Mouse (Mus musculus) midbrain, embryonic 14.5 days (tissue): ENCODE results near the gene Ncoa5. TPM values are rescaled to one million over a fixed set of nuclear protein-coding genes. Genes with fewer than 3 reads are reported as not detected.
A peak's percentile ranks its signal among the peaks of the same experiment; 100 is the strongest.

Experiments
- ATAC-seq: fragments of 200-750 bp; cut with Nextera tagmentation; 2 replicates; pipeline ENCODE4 v1.8.0; 2017; ENCODE audit warnings: moderate number of reproducible peaks, moderate library complexity; ENCODE audit not compliant: low FRiP score, low TSS enrichment
- DNase-seq: peaks from one replicate; pipeline ENCODE4 v3.0.0-alpha.2; 2015
- H3K27ac ChIP-seq: fragments of 300-500 bp; sonication (generic); replicated peaks from 2 replicates; pipeline ENCODE4 v1.5.1; 2014; ENCODE audit warnings: mild to moderate bottlenecking, low read depth, low read length, moderate library complexity
- H3K27me3 ChIP-seq: fragments of 300-500 bp; sonication (generic); 2 replicates; pipeline ENCODE4 v1.6.1; 2014; ENCODE audit warnings: low read length, control low read depth, mixed read lengths; ENCODE audit not compliant: control insufficient read depth, insufficient read depth
- H3K36me3 ChIP-seq: fragments of 300-500 bp; sonication (generic); 2 replicates; pipeline ENCODE4 v1.6.1; 2014; ENCODE audit warnings: low read length, control low read depth; ENCODE audit not compliant: control insufficient read depth, insufficient read depth
- H3K4me1 ChIP-seq: fragments of 300-500 bp; sonication (generic); 2 replicates; pipeline ENCODE4 v1.6.1; 2014; ENCODE audit warnings: mild to moderate bottlenecking, antibody characterized with exemption, low read length, control low read depth; ENCODE audit not compliant: control insufficient read depth, insufficient read depth
- H3K4me2 ChIP-seq: fragments of 300-500 bp; sonication (generic); 2 replicates; pipeline ENCODE4 v1.6.1; 2014; ENCODE audit warnings: mild to moderate bottlenecking, low read length, moderate library complexity
- H3K4me3 ChIP-seq: fragments of 300-500 bp; sonication (generic); replicated peaks from 2 replicates; pipeline ENCODE4 v1.5.1; 2014; ENCODE audit warnings: low read depth, low read length
- H3K9ac ChIP-seq: fragments of 300-500 bp; sonication (generic); replicated peaks from 2 replicates; pipeline ENCODE4 v1.6.1; 2014; ENCODE audit warnings: mild to moderate bottlenecking, low read length, moderate library complexity
- H3K9me3 ChIP-seq: fragments of 300-500 bp; sonication (generic); 2 replicates; pipeline ENCODE4 v1.6.1; 2016; ENCODE audit warnings: low read length, control low read depth, mixed read lengths; ENCODE audit not compliant: control insufficient read depth
- WGBS: fragments of 180-500 bp; shearing (Covaris S2); extraction: QIAGEN DNeasy Blood & Tissue Kit; methylation state at CpG from one replicate; pipeline ENCODE4 v1.1.7; 2014; 5-methylcytosine and 5-hydroxymethylcytosine counted together
- polyA plus RNA-seq: library from polyadenylated mRNA; unstranded; fragments of >200 nt; fragmentation: Nextera tagmentation; extraction: Ambion mirVana; gene quantifications from 2 replicates; pipeline ENCODE4 v1.2.1, GENCODE M21; 2014

Ncoa5 gene
- polyA plus RNA-seq, 1 experiment from 2014 or later: 105 TPM

- DNase-seq (no peak), ATAC-seq (no peak)
- 24% methylated on average over 9 of the region's 9 CpGs for WGBS
- peaks cover 4% of the 10 kb centered on the region; the same call in 1 of the 2 replicates for H3K27me3 ChIP-seq
- H3K9ac ChIP-seq: no peak overlapping the region
- no peak overlapping the region for H3K4me2 ChIP-seq
- no peak overlapping the region for H3K27ac ChIP-seq
- no peak overlapping the region for H3K4me3 ChIP-seq
- no peaks in the 10 kb centered on the region for H3K9me3 ChIP-seq
- peaks cover 26% of the 10 kb centered on the region for H3K4me1 ChIP-seq
- H3K36me3 ChIP-seq: no peaks in the 10 kb centered on the region
Measured at GRCm38 (mm10) chr2:165073381-165073781, 38.7 kb upstream of the Ncoa5 start.

GRCm38 (mm10) chr2:165070096-165070816, 35.6 kb upstream of the Ncoa5 start:
- WGBS: 19% methylated on average over 23 of the region's 23 CpGs
- no peaks in the 10 kb centered on the region for H3K36me3 ChIP-seq
- H3K27ac ChIP-seq: no peak overlapping the region
- H3K4me3 ChIP-seq: no peak overlapping the region
- no peaks in the 10 kb centered on the region for H3K9me3 ChIP-seq
- peak overlapping the region; percentile 24; the same call in 1 of the 2 replicates for H3K9ac ChIP-seq
- ATAC-seq (0 out of 2 replicates have a peak, but pooled peaks have one; percentile 8), DNase-seq (peak; percentile 88)
- peaks cover 4% of the 10 kb centered on the region; the same call in 1 of the 2 replicates for H3K27me3 ChIP-seq
- peaks cover 3% of the 10 kb centered on the region; the same call in 1 of the 2 replicates for H3K4me1 ChIP-seq
- H3K4me2 ChIP-seq: peak overlapping the region; percentile 30

- H3K27ac ChIP-seq: no peak overlapping the region
- H3K4me1 ChIP-seq: peaks cover 3% of the 10 kb centered on the region; the same call in 1 of the 2 replicates
- H3K36me3 ChIP-seq: no peaks in the 10 kb centered on the region
- H3K27me3 ChIP-seq: no peaks in the 10 kb centered on the region; the same call in 1 of the 2 replicates
- H3K4me2 ChIP-seq: no peak overlapping the region
- no peak overlapping the region for H3K4me3 ChIP-seq
- H3K9ac ChIP-seq: no peak overlapping the region
- no peaks in the 10 kb centered on the region for H3K9me3 ChIP-seq
- DNase-seq (no peak), ATAC-seq (no peak)
- 77% methylated on average over 2 of the region's 2 CpGs for WGBS
Measured at GRCm38 (mm10) chr2:165068806-165069205, 34.1 kb upstream of the Ncoa5 start.

- 69% methylated on average over 7 of the region's 7 CpGs for WGBS
- Histone ChIP-seq H3K27ac (no peak overlapping the region), H3K9me3 (no peaks in the 10 kb centered on the region), H3K9ac (no peak overlapping the region), H3K4me2 (no peak overlapping the region), H3K4me1 (no peaks in the 10 kb centered on the region), H3K4me3 (no peak overlapping the region), H3K27me3 (no peaks in the 10 kb centered on the region), H3K36me3 (no peaks in the 10 kb centered on the region)
- ATAC-seq: no peak
- no peak for DNase-seq
Measured at GRCm38 (mm10) chr2:165064489-165064888, 29.8 kb upstream of the Ncoa5 start.

- Histone ChIP-seq H3K9me3 (no peaks in the 10 kb centered on the region), H3K27me3 (0 out of 2 replicates have a peak, but pooled peaks cover under 1% of the 10 kb centered on the region), H3K4me2 (no peak overlapping the region), H3K36me3 (no peaks in the 10 kb centered on the region), H3K27ac (no peak overlapping the region), H3K4me3 (no peak overlapping the region), H3K4me1 (no peaks in the 10 kb centered on the region), H3K9ac (no peak overlapping the region)
- ATAC-seq (no peak), DNase-seq (no peak)
- 88% methylated on average over 16 of the region's 16 CpGs for WGBS
Measured at GRCm38 (mm10) chr2:165061638-165062433, 27.2 kb upstream of the Ncoa5 start.

GRCm38 (mm10) chr2:165059961-165060360, 25.3 kb upstream of the Ncoa5 start:
- no peaks in the 10 kb centered on the region for H3K36me3 ChIP-seq
- no peak overlapping the region for H3K4me2 ChIP-seq
- no peak overlapping the region for H3K9ac ChIP-seq
- H3K27ac ChIP-seq: no peak overlapping the region
- no peak overlapping the region for H3K4me3 ChIP-seq
- H3K27me3 ChIP-seq: 0 out of 2 replicates have a peak, but pooled peaks cover 3% of the 10 kb centered on the region
- H3K4me1 ChIP-seq: 0 out of 2 replicates have a peak, but pooled peaks cover 6% of the 10 kb centered on the region
- no peak for ATAC-seq
- H3K9me3 ChIP-seq: no peaks in the 10 kb centered on the region
- no peak for DNase-seq
- 95% methylated on average over 4 of the region's 4 CpGs for WGBS

GRCm38 (mm10) chr2:165056377-165057085, 21.9 kb upstream of the Ncoa5 start:
- Histone ChIP-seq H3K36me3 (no peaks in the 10 kb centered on the region), H3K4me1 (peaks cover 14% of the 10 kb centered on the region; the same call in 1 of the 2 replicates), H3K9me3 (no peaks in the 10 kb centered on the region), H3K9ac (no peak overlapping the region), H3K4me3 (no peak overlapping the region), H3K4me2 (no peak overlapping the region; the same call in 1 of the 2 replicates), H3K27ac (no peak overlapping the region), H3K27me3 (0 out of 2 replicates have a peak, but pooled peaks cover 3% of the 10 kb centered on the region)
- ATAC-seq (no peak), DNase-seq (no peak)
- WGBS: 77% methylated on average over 14 of the region's 14 CpGs

GRCm38 (mm10) chr2:165055905-165056304, 21.2 kb upstream of the Ncoa5 start:
- Histone ChIP-seq H3K36me3 (no peaks in the 10 kb centered on the region), H3K27ac (no peak overlapping the region), H3K4me1 (peaks cover 18% of the 10 kb centered on the region), H3K9me3 (no peaks in the 10 kb centered on the region), H3K4me2 (peak overlapping the region; percentile 7), H3K27me3 (0 out of 2 replicates have a peak, but pooled peaks cover 3% of the 10 kb centered on the region), H3K4me3 (no peak overlapping the region), H3K9ac (no peak overlapping the region)
- 14% methylated on average over 7 of the region's 7 CpGs for WGBS
- DNase-seq (no peak), ATAC-seq (no peak)
